Mouse (Mus musculus) stomach, postnatal 0 days (tissue): ENCODE measurements at regions not wholly inside any gene's neighbourhood (a gene's known extent, or its start where the extent isn't known, plus 50 kb on each side); places are given as distances from the start of the nearest gene placed in this dataset.
"Not testable (repeated sequence)": the region's sequence is repeated elsewhere in the genome, so short reads cannot be mapped to it uniquely, and the experiment has no call there.

Experiments
- ATAC-seq: fragments of 200-750 bp; cut with Nextera tagmentation; 2 replicates; pipeline ENCODE4 v1.8.0; 2017; ENCODE audit not compliant: low FRiP score, low TSS enrichment
- DNase-seq: peaks from one replicate; pipeline ENCODE4 v3.0.0-alpha.2; 2016; ENCODE audit warnings: low spot score
- H3K27ac ChIP-seq: fragments of 300-500 bp; sonication (generic); replicated peaks from 2 replicates; pipeline ENCODE4 v1.5.1; 2014; ENCODE audit warnings: mild to moderate bottlenecking, control low read depth
- H3K27me3 ChIP-seq: fragments of 300-500 bp; sonication (generic); 2 replicates; pipeline ENCODE4 v1.6.1; 2014; ENCODE audit warnings: low read length; ENCODE audit not compliant: control insufficient read depth, insufficient read depth
- H3K36me3 ChIP-seq: fragments of 300-500 bp; sonication (generic); 2 replicates; pipeline ENCODE4 v1.6.1; 2014; ENCODE audit warnings: low read length, mixed read lengths; ENCODE audit not compliant: control insufficient read depth, insufficient read depth
- H3K4me1 ChIP-seq: fragments of 300-500 bp; sonication (generic); replicated peaks from 2 replicates; pipeline ENCODE4 v1.6.1; 2014; ENCODE audit warnings: antibody characterized with exemption; ENCODE audit not compliant: control insufficient read depth, insufficient read depth
- H3K4me2 ChIP-seq: fragments of 300-500 bp; sonication (generic); replicated peaks from 2 replicates; pipeline ENCODE4 v1.6.1; 2014; ENCODE audit warnings: low read depth, mild to moderate bottlenecking, control low read depth, moderate library complexity
- H3K4me3 ChIP-seq: fragments of 300-500 bp; sonication (generic); 2 replicates; pipeline ENCODE4 v1.5.1; 2014; ENCODE audit warnings: low read depth, low read length, control low read depth
- H3K9ac ChIP-seq: fragments of 300-500 bp; sonication (generic); 2 replicates; pipeline ENCODE4 v1.6.1; 2014; ENCODE audit warnings: mild to moderate bottlenecking, low read length, control low read depth, mixed read lengths
- H3K9me3 ChIP-seq: fragments of 300-500 bp; sonication (generic); 2 replicates; pipeline ENCODE4 v1.6.1; 2016; ENCODE audit warnings: low read length; ENCODE audit not compliant: control insufficient read depth
- CTCF ChIP-seq: IDR thresholded peaks from 2 replicates; pipeline ENCODE4 v1.5.1; 2016; ENCODE audit warnings: antibody characterized with exemption, low read depth, mild to moderate bottlenecking, moderate library complexity
- EP300 ChIP-seq: optimal IDR thresholded peaks from 2 replicates; pipeline ENCODE3; 2016; ENCODE audit warnings: antibody characterized with exemption
- WGBS: fragments of 180-500 bp; shearing (Covaris S2); extraction: QIAGEN DNeasy Blood & Tissue Kit; methylation state at CpG from one replicate; pipeline ENCODE4 v1.1.7; 2014; 5-methylcytosine and 5-hydroxymethylcytosine counted together

- no peak for DNase-seq
- H3K9me3 ChIP-seq, result no peaks in the 10 kb centered on the region
- 37% methylated on average over 5 of the region's 5 CpGs for WGBS
- H3K27ac ChIP-seq, result no peak overlapping the region
- TF ChIP-seq EP300 (no peak), CTCF (no peak)
- no peak overlapping the region for H3K4me2 ChIP-seq
- ATAC-seq, result no peak
- no peak overlapping the region for H3K9ac ChIP-seq
- no peaks in the 10 kb centered on the region for H3K4me1 ChIP-seq
- H3K36me3 ChIP-seq, result no peaks in the 10 kb centered on the region
- no peaks in the 10 kb centered on the region for H3K27me3 ChIP-seq
- no peak overlapping the region for H3K4me3 ChIP-seq
Measured at GRCm38 (mm10) chr7:83445181-83445926, 139.4 kb upstream of the Tmc3 start.

DNA sequence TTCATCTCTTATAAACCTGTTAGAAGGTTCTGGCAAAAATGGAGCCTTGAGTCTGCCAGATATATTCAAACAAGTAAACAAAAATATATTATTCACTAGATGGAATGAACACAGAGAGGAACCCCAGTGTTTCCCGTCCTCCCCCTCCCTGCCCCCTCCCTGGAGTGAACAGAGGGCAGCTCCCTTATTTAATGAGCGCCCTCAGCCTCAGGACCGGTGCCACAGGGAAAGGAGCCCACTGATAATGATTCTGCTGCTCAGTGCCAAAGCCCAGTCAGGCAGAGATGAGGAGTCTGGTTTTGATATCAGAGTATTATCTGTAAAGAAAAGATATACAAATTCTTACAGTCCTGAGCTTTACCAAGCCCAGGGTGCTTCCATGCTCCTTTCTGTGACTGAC lies 134.4 kb upstream of the Tmc3 start:
- WGBS, result 47% methylated on average over 3 of the region's 3 CpGs
- TF ChIP-seq CTCF, result no peak
- no peak for TF ChIP-seq EP300
- H3K36me3 ChIP-seq, result no peaks in the 10 kb centered on the region
- DNase-seq, result no peak
- H3K9ac ChIP-seq, result no peak overlapping the region
- no peaks in the 10 kb centered on the region for H3K27me3 ChIP-seq
- no peaks in the 10 kb centered on the region for H3K4me1 ChIP-seq
- no peak for ATAC-seq
- no peak overlapping the region for H3K4me3 ChIP-seq
- no peaks in the 10 kb centered on the region for H3K9me3 ChIP-seq
- H3K4me2 ChIP-seq, result no peak overlapping the region
- no peak overlapping the region for H3K27ac ChIP-seq

DNA sequence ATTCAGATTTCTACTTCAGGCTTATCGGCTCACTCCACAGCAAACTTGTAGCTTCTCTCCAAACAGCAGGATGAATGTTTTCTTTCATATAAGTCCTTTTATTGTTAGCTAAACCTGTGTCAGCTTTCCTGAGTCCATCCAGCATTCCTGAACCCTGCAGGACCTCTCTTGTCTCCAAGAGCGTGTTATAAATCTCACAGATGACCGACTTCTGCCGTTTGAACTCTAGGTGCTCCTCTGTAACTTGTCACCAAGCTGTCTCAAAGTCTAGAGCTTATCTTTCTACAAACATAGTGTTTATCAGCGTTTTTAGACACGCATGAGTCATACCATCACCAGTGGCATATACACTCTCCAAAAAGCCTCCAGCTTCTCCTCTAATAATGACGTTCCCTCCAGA lies 132.4 kb upstream of the Tmc3 start:
- Histone ChIP-seq H3K9me3 (no peaks in the 10 kb centered on the region), H3K4me2 (no peak overlapping the region), H3K4me3 (no peak overlapping the region), H3K27ac (no peak overlapping the region), H3K4me1 (no peaks in the 10 kb centered on the region), H3K27me3 (no peaks in the 10 kb centered on the region), H3K9ac (no peak overlapping the region), H3K36me3 (no peaks in the 10 kb centered on the region)
- WGBS, result 10% methylated on average over 7 of the region's 7 CpGs
- TF ChIP-seq EP300 (no peak), CTCF (no peak)
- DNase-seq, result no peak
- no peak for ATAC-seq

- Histone ChIP-seq H3K27ac (no peak overlapping the region), H3K4me2 (no peak overlapping the region), H3K36me3 (no peaks in the 10 kb centered on the region), H3K27me3 (no peaks in the 10 kb centered on the region), H3K4me1 (no peaks in the 10 kb centered on the region), H3K9me3 (no peaks in the 10 kb centered on the region), H3K4me3 (no peak overlapping the region), H3K9ac (no peak overlapping the region)
- ATAC-seq (no peak), DNase-seq (no peak)
- 54% methylated on average over 3 of the region's 3 CpGs for WGBS
- TF ChIP-seq CTCF (no peak), EP300 (no peak)
Measured at GRCm38 (mm10) chr7:83459520-83459919, 125.2 kb upstream of the Tmc3 start.

- ATAC-seq, result no peak
- Histone ChIP-seq H3K4me1 (no peaks in the 10 kb centered on the region), H3K27me3 (no peaks in the 10 kb centered on the region), H3K36me3 (no peaks in the 10 kb centered on the region), H3K9me3 (no peaks in the 10 kb centered on the region), H3K4me2 (no peak overlapping the region), H3K4me3 (no peak overlapping the region), H3K27ac (no peak overlapping the region), H3K9ac (no peak overlapping the region)
- 46% methylated on average over 8 of the region's 8 CpGs for WGBS
- TF ChIP-seq EP300, result no peak
- DNase-seq, result no peak
Measured at GRCm38 (mm10) chr7:83467006-83467405, 117.7 kb upstream of the Tmc3 start.

DNA sequence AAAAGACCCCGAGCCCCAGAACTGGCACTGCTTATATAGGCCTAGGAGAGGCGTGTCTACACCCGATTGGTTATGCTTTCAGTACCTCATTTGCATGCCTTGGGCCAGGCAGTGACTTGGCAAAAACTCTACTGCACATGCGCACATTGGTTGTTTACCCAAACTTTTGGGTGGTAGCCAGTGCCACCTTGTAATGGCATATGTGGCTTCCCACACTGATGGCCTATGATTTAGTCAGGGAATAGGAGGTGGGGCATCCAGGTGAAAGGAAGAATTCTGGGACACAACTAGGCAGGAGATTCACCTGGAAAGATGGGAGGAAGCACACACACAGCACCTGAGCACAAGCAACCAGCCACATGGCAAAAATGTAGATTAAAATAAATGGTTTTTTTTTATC lies 114.9 kb upstream of the Tmc3 start:
- H3K36me3 ChIP-seq, H3K4me3 ChIP-seq: not testable (repeated sequence)
- 82% methylated on average over 4 of the region's 4 CpGs for WGBS

More for the DNA sequence above, 114.9 kb upstream of the Tmc3 start:
- not testable (repeated sequence) for H3K4me2 ChIP-seq, H3K9ac ChIP-seq, H3K9me3 ChIP-seq, ATAC-seq, DNase-seq, H3K4me1 ChIP-seq, H3K27me3 ChIP-seq, H3K27ac ChIP-seq
